Mouse (Mus musculus) thymus, adult 2 months (tissue): ENCODE measurements around the gene 9930021J03Rik.

Experiments used
- CTCF ChIP-seq: fragments of 200-500 bp; IDR thresholded peaks from 2 replicates; pipeline ENCODE4 v1.5.1; 2012; ENCODE audit warnings: mild to moderate bottlenecking, control low read depth, low read length, moderate library complexity, borderline replicate concordance; ENCODE audit not compliant: control insufficient read depth, poor library complexity, insufficient read depth; ENCODE audit errors: extremely low read depth
- POLR2A ChIP-seq: fragments of 200-500 bp; IDR thresholded peaks from 2 replicates; pipeline ENCODE4 v1.6.1; 2012; ENCODE audit warnings: mild to moderate bottlenecking, low read length, control low read depth, moderate library complexity; ENCODE audit not compliant: control insufficient read depth, poor library complexity, insufficient read depth; ENCODE audit errors: extremely low read depth

DNA sequence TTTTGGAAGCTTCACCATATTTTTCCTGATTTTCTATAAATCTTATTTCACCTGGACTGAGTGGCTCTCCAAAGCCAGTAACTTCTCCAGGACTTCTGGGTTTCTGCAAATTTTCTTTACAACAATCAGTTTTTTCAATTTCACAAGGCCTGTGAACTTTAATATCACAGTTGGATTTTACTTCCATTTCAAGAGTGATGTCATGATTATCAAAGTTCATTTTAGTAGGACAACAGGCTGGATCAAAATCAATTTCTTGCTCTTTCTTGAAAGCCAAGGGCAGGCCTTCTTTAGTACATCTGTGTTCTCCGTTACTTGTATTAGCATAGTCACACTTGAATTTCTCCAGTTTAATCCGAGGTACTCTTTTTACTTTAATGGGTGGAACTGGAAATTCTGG is 51.9 kb downstream of the 9930021J03Rik start:
- TF ChIP-seq CTCF (no peak), POLR2A (no peak)
